Mouse (Mus musculus) G1E (cell line): Measurements from ENCODE around the gene Jade1.

Experiments
- CTCF ChIP-seq: IDR thresholded peaks from 2 replicates; pipeline ENCODE4 v1.5.1; 2012; ENCODE audit warnings: low read depth, low read length, inconsistent platforms, mixed read lengths
- TAL1 ChIP-seq: conservative IDR thresholded peaks from 2 replicates; pipeline ENCODE4 v1.6.1; 2012; ENCODE audit warnings: low read depth, low read length, inconsistent platforms, mixed read lengths

DNA sequence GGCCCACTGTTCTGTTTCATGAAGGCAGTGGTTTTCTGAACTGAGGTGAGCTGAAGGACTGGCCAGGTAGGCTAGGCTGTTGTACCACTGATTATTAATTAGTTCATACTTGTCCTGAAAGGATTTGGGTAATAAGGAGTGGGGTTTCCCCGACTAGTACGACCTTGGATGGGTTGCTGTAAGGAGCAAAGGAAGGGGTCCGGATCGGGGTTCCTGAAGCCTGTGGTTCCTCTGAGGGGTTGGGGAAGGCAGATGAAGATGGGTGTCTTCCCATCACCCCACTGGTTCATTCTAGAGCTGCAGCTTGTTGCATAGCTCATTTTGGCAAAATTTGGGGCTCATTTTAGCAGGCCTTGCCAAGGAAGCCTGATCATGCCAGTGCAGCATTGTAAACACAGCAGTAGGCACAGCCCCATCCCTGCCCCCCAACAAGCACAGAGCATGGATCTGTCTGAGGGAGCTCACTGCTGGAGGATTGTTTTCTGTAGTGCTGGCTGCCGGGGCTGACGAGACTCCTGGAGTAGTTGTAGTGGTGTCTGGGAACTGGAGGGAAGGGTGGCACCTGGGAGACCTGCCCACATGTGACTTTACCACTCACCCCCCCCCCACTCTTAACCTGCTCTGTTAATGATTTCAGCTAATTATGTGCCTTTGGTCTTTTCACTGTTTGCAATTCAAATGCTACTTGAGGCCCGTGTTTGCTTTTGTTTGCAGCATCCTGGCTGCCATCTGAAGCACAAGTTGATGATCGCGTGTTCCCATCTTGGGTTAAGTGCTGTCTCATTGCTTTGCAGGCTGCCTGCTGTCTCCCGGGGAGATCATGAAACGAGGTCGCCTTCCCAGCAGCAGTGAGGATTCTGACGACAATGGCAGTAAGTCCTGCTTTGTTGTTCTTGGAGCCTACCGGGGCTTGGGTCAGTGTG lies 25.1 kb downstream of the Jade1 start:
- TF ChIP-seq CTCF (no peak), TAL1 (no peak)
